Mouse (Mus musculus): ENCODE measurements at regions not wholly inside any gene's neighbourhood (a gene's known extent, or its start where the extent isn't known, plus 50 kb on each side); places are given as distances from the start of the nearest gene placed in this dataset.
"Not testable (repeated sequence)": the region's sequence is repeated elsewhere in the genome, so short reads cannot be mapped to it uniquely, and the experiment has no call there.

DNA sequence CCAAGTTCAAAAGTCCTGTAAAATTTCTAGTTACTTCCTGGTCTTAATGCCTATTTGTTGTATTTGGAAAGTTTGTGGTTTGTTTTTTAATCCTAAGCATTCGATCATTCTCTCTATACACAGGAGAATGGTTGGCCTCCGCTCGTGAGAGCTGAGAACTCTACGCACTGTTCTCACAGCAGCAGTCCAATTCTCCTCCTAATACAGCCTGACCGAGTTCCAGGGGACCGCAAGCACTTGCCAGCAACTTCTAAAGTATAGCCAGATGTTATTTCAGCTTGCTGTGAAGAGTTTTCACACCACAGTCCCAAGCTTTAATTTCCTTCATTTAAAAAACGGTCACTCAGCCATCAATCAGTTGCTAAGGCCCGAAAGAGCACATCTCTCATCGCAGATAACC, 329.3 kb upstream of the Hsf2 start:
- ATAC-seq (replicated peaks; ENCODE audit: low read depth, poor library complexity, severe bottlenecking), result no peak

DNA sequence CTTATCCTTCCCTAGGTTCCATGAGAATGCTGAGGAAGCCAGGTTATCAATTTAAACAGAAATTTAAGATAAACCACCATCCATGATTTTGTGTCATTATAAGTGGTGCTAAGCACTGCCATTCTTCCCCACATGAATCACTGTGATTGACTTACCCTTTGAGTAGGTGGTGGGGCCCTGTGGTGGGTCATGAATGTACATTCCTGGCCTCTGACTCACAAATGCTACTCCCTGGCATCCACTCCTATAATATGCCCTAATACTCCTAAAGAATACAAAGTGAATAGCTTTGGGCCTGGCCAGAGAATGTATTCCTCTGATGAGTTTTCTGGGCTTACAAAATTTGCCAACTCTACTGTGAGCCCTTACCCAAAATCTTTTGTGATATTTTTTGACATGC, 325.6 kb upstream of the Hsf2 start:
- no peak for ATAC-seq (replicated peaks; ENCODE audit: low read depth, poor library complexity, severe bottlenecking)

DNA sequence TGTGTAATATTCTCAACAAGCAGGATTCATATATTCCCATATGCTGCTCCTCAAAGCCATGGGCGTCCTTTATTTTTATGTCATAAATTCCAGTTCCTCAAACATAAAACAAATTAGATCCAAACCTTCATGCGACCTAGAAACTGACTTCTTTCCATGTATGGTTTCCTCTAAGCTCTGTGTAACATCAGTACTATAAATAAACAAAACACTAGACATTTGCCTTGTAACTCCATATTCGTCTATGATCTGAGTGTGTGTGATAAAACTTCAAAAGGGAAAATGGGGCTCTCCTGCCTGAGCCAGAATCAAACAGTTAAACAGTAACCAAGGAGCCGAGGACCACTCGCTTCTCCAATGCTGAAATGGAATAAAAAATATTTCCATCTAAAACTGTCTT, 322.8 kb upstream of the Hsf2 start:
- ATAC-seq (replicated peaks; ENCODE audit: low read depth, poor library complexity, severe bottlenecking), result no peak

DNA sequence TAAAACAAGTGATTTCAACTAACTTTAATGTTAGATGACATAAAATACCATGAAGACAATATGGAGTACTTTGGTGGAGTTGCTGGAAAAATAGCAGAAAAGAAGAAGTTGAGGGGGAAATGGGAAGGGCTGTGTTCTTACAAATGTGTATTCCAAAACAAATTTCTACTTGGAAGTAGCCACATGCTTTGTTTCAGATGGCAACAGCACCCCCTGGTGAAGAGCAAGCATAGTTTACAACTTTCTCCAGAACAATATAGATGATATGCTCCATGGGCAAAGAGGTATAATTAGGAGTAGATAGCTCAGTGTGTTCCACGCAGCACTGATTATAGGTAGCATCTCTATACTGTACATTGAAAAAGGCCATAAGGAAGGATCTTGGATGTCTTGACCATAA, 302.6 kb upstream of the Hsf2 start:
- 0 out of 2 replicates have a peak, but pooled peaks have one; percentile 50 for ATAC-seq (replicated peaks; ENCODE audit: low read depth, poor library complexity, severe bottlenecking)

DNA sequence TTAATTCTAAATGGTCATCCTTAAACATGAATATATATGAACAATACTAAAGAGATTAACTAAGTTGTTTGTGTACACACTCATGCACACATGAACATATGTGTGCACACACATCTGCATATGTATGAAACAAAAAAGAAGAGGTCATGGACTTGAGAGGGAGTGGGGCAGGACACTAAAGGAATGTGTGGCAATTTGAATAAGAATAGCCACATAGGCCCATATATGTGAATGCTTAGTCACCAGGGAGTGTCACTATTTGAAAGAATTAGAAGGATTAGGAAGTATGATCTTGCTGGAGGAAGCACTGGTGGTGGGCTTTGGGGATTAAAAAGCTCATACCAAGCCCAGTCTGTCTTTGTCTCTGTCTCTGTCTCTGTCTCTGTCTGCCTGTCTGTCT, 275.5 kb upstream of the Hsf2 start:
- no peak for ATAC-seq (replicated peaks; ENCODE audit: low read depth, poor library complexity, severe bottlenecking)

DNA sequence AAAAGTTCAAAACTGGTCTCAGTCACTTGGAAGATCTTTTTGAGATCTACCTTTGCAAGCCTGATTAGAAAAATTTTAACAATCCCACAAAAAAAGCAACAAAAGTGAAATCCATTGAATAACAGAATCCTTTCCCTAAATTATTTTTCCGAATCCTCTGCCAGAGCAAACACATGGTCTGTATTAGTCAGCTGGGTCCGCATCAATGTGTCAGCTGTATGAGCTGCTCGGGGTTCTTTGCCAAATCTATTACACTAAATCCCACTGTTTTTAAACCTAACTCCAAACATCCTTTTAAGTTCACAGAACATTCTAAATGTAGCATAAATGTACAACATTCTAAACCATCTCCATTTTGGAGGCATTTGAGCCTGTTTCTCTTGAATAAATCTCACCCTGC, 255.1 kb upstream of the Hsf2 start:
- no peak for ATAC-seq (replicated peaks; ENCODE audit: low read depth, poor library complexity, severe bottlenecking)

DNA sequence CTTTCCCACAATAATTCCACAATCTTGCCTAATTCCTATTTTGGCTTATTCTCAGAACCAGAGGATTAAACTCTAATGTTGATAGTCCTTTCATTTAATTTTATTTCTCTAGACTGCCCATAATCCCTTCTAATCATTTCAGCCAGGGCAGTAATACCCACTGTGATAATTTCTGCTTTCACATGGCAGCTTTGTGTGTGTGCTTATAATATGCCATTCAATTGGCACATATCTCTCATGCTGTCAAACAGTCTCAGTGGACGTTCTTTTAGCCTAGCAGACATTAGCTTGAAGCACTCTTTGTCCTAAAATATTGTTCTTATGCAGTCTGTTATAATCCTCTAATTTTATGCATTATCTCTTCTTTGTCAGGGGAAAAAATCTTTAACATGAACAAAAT, 205.0 kb upstream of the Hsf2 start:
- no peak for ATAC-seq (replicated peaks; ENCODE audit: low read depth, poor library complexity, severe bottlenecking)

DNA sequence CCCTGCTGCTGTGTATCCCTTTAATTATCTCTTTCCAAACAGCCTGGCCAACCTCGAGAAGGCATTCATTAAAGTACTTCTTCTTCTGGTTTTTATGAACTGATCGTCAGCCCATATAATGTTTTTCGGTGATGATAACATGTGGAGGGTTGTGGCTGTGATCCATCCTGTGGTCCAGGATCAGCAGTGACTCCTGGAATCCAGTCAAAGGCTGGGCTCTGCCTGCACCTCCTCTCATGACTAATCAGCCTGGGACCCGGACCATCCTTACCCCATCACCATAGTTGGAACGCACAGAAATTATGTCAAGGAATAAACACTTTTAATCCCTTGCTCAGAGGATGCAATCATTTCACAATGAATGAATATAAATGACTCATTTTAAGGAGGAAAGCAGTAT, 203.3 kb upstream of the Hsf2 start:
- no peak for ATAC-seq (replicated peaks; ENCODE audit: low read depth, poor library complexity, severe bottlenecking)

DNA sequence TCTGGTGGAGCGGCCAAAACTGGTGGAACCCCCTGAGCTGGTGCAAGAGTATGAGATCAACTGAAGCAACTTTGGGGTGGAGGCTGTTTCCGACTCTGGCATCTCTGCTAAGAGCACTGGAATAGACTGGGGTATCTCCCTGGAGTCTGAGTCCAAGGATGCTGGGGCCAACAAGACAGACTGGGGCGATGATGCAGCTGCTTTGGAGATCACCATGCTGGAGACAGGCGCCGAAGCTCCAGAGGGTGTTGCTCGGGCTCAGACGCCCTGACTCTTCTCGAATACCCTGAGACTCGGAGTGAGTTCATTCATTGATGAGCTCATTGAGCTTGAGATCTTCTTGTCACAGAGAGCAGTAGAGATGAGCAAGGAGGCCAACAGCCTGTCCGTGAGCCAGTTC, 194.6 kb upstream of the Hsf2 start:
- no peak for ATAC-seq (replicated peaks; ENCODE audit: low read depth, poor library complexity, severe bottlenecking)

DNA sequence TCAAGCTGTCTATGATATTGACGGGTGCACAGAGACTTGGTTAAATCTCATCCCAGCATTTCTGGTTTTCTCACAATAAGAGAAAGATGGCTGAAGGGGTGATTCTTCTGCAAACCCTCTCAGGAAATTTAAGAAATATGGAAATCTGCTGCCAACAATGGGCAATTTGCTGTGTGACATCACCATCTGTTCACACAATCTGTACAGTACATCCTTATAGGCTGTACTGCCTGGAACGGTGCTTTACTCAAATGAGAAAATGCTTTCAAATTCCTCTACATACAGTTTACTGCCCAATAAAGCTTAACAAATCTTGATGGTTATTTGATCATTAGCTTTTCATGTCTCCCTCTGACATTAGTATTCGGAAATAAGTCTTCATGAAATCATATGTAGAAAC, 172.4 kb upstream of the Hsf2 start:
- no peak for ATAC-seq (replicated peaks; ENCODE audit: low read depth, poor library complexity, severe bottlenecking)

DNA sequence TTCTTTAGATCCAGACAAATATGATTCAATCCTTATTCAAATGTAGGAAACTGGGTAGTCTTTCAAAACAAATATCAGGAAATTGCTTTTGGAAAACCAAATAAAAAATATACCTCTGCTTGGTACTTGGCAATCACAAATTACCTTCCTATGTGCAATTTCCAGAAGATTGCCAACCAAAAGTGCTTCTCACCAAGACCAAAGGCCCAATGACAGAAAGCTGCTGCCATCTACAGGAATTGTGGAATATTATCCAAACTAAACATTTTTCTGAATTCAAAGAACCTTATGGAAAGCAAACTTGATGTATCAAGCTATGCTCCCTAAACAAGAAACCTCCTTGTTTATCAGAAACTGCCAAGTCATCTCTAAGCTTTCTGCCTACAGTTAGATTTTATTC, 169.1 kb upstream of the Hsf2 start:
- ATAC-seq (replicated peaks; ENCODE audit: low read depth, poor library complexity, severe bottlenecking), result no peak

DNA sequence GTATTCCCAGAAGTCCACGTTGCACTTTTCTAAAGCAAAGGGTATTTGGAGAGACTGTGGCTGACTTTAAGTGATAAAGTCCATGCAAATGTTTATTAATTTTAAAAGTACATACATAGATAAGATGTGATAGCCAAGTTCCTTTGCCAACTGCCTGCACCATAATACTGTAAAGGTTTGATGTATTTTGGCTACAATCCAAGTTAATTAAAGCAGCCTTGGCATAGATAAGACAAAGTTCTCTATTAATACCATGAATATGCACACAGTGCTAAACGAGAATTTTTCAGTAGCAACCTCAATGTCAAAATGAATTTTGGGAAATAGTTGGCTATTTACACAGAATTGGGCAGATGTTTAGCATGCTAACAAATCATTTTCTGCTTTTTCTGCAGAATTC, 167.0 kb upstream of the Hsf2 start:
- no peak for ATAC-seq (replicated peaks; ENCODE audit: low read depth, poor library complexity, severe bottlenecking)

DNA sequence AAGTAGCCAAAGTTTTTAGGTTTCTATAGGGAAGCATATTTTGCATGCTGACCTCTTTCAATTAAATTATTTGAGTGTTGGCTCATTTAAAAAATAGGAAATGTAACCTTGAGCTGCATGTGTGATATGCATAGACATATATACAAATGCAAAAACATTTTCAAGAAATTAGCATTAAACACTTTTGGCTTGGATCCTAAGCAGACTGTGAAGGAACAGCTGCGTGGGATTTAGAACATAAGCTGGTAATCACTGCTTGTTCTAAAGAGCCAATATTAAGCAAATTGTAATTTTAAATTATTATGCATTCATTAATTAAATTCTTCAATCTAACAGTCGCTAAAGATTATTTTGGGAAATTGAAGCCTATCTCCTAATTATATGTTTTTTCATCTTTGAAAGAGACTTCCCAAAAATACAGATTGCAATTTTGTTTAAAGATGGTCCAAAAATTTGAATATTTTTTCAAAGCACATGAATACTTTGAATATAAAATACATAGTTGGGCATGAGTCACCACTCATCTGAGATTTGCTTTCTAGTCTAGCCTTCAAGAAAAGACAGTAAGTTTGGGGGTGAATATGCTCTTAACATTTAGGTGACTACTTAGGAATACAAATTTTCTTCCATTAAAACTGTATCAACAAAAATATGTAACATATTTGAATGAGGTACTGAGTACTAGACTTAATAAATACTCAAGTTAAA, 163.3 kb upstream of the Hsf2 start:
- ATAC-seq (replicated peaks; ENCODE audit: low read depth, poor library complexity, severe bottlenecking), result no peak

DNA sequence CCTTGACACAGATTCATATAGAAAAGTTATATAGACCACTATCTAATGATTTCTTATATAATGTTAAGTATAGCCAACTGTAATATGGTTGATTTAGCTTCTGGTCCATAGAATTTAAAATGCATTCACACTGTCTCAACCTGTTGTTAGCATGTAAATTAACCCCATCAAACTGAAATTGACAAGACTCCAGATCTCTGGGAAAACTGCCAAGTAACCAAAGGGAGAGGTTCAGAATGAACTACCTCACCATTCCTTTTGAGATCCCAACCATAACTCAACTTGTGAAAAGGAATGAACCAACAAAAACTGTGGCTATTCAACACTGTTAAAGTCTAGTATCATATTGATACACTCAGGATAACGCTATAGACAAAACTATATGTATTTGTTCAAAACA, 162.0 kb upstream of the Hsf2 start:
- no peak for ATAC-seq (replicated peaks; ENCODE audit: low read depth, poor library complexity, severe bottlenecking)

DNA sequence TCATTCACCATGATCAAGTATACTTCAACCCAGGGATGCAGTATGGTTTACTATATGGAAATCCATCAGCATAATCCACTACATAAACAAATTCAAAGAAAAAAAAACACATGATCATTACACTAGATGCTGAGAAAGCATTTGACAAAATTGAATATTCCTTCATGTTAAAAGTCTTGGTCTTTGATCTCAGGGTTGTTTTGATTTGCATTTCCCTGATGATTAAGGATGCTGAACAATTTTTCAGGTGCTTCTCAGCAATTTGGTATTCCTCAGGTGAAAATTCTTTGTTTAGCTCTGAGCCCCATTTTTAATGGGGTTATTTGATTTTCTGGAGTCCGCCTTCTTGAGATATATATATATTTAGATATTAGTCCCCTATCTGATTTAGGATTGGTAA, 123.4 kb upstream of the Hsf2 start:
- ATAC-seq (replicated peaks; ENCODE audit: low read depth, poor library complexity, severe bottlenecking), result not testable (repeated sequence)

All from common myeloid progenitor, adult 5-6 weeks (primary cell).